Mouse (Mus musculus) splenic B cell, adult 2 months (primary cell): ENCODE data around the gene Borcs8.

Source experiments
- DNase-seq: peaks from one replicate; pipeline ENCODE4 v3.0.0-alpha.2; 2011; ENCODE audit warnings: low read depth, low spot score
- H3K27me3 ChIP-seq: 2 replicates; pipeline ENCODE4 v1.6.1; 2012; ENCODE audit warnings: mild to moderate bottlenecking, low read length, moderate library complexity, mixed read lengths; ENCODE audit not compliant: control insufficient read depth, poor library complexity, insufficient read depth, severe bottlenecking
- H3K36me3 ChIP-seq: 2 replicates; pipeline ENCODE4 v1.6.1; 2012; ENCODE audit warnings: mild to moderate bottlenecking, low read length, moderate library complexity, mixed read lengths; ENCODE audit not compliant: control insufficient read depth, poor library complexity, insufficient read depth, severe bottlenecking

The Borcs8 gene

GRCm38 (mm10) chr8:70157240-70157800 lies 18.0 kb downstream of the Borcs8 start:
- Histone ChIP-seq H3K27me3 (no peaks in the 10 kb centered on the region), H3K36me3 (no peaks in the 10 kb centered on the region)
- no peak for DNase-seq

DNA sequence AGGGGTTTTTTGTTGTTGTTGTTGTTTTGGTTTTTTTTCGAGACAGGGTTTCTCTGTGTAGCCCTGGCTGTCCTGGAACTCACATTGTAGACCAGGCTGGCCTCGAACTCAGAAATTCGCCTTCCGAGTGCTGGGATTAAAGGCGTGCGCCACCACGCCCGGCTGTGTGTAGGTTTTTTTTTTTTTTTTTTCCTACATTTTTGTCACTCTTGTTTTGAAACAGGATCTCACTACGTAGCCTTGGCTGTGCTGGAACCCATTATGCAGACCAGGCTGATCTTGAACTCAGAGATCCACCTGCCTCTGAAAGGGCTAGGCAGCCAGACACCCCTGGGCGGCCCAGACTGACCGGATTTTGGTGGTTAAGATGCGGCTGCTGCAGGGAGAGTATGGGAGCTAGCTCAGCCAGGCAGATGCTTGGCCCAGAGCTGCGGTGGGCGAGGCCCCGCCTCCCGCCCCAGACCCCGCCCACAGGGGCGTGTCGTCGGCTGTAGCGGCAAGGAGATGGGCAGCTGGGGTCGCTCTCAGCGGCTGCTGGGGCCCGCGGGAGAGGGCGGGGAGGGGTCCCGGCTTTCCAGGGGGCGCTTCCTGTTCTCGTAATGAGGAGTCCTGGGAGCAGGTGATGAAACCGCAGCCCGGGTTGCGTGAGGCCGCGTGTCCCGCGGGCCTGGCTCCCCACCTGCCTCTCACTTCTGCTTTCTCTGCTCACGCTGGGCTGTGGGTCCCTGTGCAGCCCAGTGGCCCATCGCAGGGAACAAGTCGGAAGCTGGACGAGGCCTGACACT lies 19.0 kb downstream of the Borcs8 start:
- Histone ChIP-seq H3K36me3 (no peaks in the 10 kb centered on the region), H3K27me3 (no peaks in the 10 kb centered on the region)
- peak; percentile 91 for DNase-seq

GRCm38 (mm10) chr8:70159211-70159610 lies 19.9 kb downstream of the Borcs8 start:
- no peaks in the 10 kb centered on the region for H3K36me3 ChIP-seq
- no peaks in the 10 kb centered on the region for H3K27me3 ChIP-seq
- DNase-seq: peak; percentile 31

DNA sequence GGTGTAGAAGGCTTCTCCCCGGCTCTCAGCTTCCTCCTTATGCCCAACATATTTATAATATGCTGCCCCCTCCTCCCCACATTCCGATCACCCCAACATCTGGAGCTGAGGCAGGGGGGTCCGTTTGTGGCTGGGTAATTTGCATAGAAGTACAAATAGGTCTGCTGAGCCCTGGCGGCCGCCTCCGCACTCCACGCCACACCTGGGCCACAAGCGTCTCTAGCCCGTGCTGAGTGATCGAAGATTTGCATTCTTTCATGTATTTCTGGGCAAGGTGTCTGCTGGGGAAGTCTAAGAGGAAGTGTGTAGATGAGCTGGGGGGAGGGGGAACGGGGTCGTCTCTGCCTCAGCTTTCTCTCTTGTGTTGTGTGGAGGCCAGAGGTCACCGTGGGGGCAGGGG lies 20.7 kb downstream of the Borcs8 start:
- H3K36me3 ChIP-seq: no peaks in the 10 kb centered on the region
- H3K27me3 ChIP-seq: no peaks in the 10 kb centered on the region
- peak; percentile 92 for DNase-seq

- DNase-seq: no peak
- H3K27me3 ChIP-seq: no peaks in the 10 kb centered on the region
- H3K36me3 ChIP-seq: no peaks in the 10 kb centered on the region
Measured at GRCm38 (mm10) chr8:70163316-70163715, 24.0 kb downstream of the Borcs8 start.

DNA sequence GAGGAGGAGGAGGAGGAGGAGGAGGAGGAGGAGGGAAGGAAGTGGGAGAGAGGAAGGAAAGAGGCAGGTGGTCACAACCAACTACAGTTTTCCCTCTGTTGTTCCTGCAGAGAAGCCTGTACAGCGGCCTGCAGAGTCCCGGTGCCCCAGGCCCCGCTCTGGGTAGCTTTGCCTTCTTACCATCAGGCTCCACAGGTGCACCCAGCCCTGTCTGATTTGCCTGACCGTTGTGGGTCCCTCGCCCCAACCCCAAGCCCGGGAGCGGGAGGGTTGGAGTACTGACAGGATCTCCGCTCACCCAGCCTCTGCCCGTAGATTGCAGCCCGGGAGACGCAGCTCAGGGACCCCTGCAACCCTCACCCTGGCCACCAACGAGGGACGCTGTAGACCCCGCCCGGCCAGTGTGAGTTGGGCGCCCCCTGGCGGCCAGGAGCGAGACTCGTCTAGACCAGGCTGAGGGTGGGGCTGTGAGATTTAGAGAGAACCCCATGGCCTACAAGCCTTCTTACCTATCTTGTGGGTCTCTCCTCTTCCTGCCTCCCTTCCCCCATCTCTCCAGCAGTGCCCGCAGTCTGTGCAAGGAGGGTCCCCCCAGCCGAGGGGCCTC lies 27.3 kb downstream of the Borcs8 start:
- H3K27me3 ChIP-seq: no peaks in the 10 kb centered on the region
- DNase-seq: peak; percentile 86
- no peaks in the 10 kb centered on the region for H3K36me3 ChIP-seq

GRCm38 (mm10) chr8:70170116-70170515 lies 30.8 kb downstream of the Borcs8 start:
- Histone ChIP-seq H3K36me3 (no peaks in the 10 kb centered on the region), H3K27me3 (no peaks in the 10 kb centered on the region)
- DNase-seq: no peak

DNA sequence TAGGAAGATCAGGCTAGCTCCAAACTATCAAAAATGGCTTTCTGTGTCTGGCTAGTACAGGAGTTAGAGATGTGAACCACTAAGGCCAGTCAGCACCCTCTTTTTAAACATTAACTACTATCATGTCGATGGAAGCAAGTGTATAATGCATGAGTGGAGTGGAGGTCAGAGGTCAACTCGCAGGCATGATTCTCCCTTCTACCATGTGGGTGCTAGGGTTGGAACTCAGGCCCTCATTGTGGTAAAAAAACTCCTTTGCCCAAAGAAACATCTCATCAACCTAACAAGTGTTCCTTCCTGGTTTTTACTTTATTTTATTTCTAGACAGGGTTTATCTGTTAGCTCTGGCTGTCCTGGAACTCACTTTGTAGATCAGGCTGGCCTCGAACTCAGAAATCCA lies 31.4 kb downstream of the Borcs8 start:
- DNase-seq: no peak
- Histone ChIP-seq H3K36me3 (no peaks in the 10 kb centered on the region), H3K27me3 (no peaks in the 10 kb centered on the region)

- no peaks in the 10 kb centered on the region for H3K36me3 ChIP-seq
- DNase-seq: no peak
- H3K27me3 ChIP-seq: no peaks in the 10 kb centered on the region
Measured at GRCm38 (mm10) chr8:70171240-70171639, 31.9 kb downstream of the Borcs8 start.

- Histone ChIP-seq H3K27me3 (no peaks in the 10 kb centered on the region), H3K36me3 (no peaks in the 10 kb centered on the region)
- peak; percentile 94 for DNase-seq
Measured at GRCm38 (mm10) chr8:70172043-70172681, 32.9 kb downstream of the Borcs8 start, which contains the start of gene Tmem161a. Gene Tmem161a (plus strand): TSS chr8:70172356.

GRCm38 (mm10) chr8:70173320-70173719 lies 34.0 kb downstream of the Borcs8 start:
- no peak for DNase-seq
- Histone ChIP-seq H3K27me3 (no peaks in the 10 kb centered on the region), H3K36me3 (no peaks in the 10 kb centered on the region)

- no peak for DNase-seq
Measured at GRCm38 (mm10) chr8:70174079-70174478, 34.8 kb downstream of the Borcs8 start.

DNA sequence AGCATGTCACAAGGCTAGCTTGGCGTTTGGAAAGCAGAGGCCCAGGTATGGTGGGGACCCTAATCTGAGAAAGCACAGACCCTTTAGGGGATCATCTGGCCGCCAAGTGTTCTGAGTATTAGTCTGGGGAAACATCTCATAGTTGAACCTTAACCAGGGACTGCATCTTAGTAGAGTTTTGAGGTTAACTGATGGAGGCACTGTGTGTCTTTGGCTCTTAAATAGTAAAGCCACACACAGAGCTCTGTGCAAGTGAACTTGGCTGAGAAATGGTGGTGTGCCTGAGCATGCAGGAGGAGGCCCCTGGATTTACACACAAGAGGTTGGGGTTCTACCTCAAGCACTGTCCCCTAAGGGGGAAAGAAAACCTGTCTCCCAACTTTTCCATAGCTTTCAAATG lies 38.9 kb downstream of the Borcs8 start:
- Histone ChIP-seq H3K36me3 (no peaks in the 10 kb centered on the region), H3K27me3 (no peaks in the 10 kb centered on the region)
- DNase-seq: no peak

More at GRCm38 (mm10) chr8:70174079-70174478, 34.8 kb downstream of the Borcs8 start:
- no peaks in the 10 kb centered on the region for H3K27me3 ChIP-seq
- H3K36me3 ChIP-seq: no peaks in the 10 kb centered on the region

- no peaks in the 10 kb centered on the region for H3K27me3 ChIP-seq
- no peaks in the 10 kb centered on the region for H3K36me3 ChIP-seq
- DNase-seq: peak; percentile 45
Measured at GRCm38 (mm10) chr8:70179082-70179481, 39.8 kb downstream of the Borcs8 start.
